Mouse (Mus musculus) frontal cortex, postnatal 25 days (tissue): Measurements from ENCODE around the gene Fis1.
"Not testable (repeated sequence)": the region's sequence is repeated elsewhere in the genome, so short reads cannot be mapped to it uniquely, and the experiment has no call there.

ENCODE experiments used
- DNase-seq, 2 experiments: peaks; one replicate each; pipeline ENCODE4 v3.0.0; 2022; ENCODE audit warnings: low spot score in 2 of 2

Gene Fis1

DNA sequence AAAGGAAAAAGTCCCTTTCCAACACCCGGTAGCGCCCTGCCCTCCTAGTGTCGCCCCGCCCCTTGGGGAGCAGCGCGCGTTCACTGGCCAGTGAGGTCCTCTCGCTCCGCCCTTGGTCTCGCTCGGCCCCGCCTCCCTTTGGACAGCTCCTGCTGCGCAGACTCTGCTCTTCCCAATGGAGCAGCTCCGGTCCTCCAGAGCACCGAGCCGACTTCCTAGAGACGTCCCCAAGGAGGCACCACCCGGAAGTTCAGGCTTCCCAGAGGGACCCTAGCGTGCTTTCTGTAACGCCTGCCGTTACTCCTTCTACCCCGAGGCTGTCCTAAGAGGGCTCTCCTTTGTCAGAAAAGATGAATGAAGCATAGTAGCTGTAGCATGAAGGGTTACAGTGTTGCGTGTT is at the start of gene Fis1:
Gene Fis1 (plus strand): TSS at position 261 of the 400 bp plus-strand sequence.
- peak; percentile 86 to 88 for DNase-seq

DNA sequence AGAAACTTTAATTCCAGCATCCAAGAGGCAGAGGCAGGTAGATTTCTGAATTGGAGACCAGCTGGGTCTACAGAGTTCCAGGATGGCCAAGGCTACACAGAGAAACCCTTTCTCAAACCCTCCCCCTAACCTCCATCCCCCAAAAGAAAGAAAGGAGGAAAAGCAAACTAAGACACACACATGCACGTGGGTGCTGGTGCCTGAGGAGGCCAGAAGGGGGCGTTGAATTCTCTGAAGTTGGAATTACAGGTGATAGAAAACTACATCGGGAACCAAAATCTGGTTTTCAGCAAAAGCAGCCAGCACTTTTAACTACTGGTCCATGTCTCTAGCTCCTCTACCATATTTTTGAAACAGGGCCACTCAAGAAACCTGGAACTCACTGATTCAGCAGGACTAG is 48.5 kb upstream of the Fis1 start:
- no peak for DNase-seq

DNA sequence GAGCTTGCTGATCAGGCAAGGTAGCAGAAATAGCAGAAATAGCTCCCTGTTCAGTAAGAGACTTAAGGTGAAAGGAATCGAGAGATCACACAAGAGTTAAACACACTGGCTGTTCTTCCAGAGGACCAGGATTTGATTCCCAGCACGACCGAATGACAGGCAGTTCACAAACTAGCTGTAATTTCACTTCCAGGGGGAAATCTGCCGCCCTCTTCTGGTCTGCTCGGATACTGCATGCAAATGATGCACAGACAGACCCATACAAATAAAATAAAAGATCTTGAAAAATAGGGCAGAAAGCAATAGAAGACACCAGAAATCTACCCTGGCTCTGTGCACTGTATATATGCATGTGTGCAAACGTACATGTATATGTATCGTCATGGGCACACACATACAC is 47.4 kb upstream of the Fis1 start:
- DNase-seq, result no peak

DNA sequence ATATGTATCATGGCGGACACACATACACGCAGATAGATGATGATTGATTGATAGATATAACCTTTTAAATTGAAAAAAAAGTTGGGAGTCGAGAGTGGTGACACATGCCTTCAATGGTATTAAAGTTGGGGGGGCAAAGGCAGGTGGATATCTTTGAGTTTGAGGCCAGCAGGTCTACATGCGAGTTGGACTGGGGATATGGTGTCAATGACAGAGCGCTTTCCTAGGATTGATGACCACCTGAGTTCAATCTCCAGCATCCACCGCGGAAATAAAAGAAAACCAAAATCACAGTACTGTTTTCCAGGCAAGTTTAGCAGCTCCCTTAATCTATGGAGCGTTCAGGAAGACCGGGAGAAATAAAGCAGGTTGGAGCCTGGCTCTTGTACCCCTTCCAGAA is 45.5 kb upstream of the Fis1 start:
- no peak for DNase-seq

DNA sequence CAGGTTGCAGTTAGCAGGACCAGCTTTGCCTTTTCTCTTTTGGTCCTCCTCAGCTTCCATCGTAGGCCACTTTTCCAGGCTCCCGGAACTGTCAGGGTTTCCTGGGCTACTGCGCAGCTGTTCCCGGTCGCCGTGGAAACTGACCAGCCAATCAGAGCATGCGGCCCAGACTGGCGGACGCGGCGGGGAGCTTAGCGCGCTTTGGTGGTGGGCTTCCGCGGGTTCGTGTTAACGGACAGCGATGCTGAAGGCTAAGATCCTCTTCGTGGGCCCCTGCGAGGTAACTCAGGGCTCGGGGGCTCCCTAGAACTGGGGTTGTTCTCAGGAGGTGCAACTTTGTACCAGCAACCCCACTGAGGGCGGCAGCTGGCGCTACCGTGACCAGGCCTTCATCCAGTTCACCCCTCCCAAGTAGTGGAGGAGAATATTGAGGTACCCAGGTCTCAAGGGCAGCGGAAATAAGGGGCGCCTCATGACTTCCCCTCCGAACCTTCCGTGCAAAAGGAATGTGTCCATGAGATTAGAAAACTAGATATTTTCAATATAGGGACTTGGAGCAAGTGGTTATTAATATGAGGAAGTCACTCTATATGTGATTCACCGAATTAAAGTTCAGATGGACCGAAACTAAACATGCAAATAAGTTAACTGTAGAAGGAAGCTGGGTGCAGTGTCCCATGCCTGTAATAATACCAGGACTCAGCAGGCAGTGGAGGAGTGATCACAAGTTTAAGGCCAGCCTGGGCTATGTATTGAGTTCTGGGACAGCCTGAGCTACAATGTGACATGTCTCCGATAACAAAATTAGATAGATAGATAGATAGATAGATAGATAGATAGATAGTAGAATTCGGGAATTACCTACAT is 44.9 kb upstream of the Fis1 start, which contains the start of gene Ift22:
Gene Ift22 (plus strand): TSS at position 160 of the 867 bp plus-strand sequence.
- DNase-seq, result peak; percentile 90 to 94

DNA sequence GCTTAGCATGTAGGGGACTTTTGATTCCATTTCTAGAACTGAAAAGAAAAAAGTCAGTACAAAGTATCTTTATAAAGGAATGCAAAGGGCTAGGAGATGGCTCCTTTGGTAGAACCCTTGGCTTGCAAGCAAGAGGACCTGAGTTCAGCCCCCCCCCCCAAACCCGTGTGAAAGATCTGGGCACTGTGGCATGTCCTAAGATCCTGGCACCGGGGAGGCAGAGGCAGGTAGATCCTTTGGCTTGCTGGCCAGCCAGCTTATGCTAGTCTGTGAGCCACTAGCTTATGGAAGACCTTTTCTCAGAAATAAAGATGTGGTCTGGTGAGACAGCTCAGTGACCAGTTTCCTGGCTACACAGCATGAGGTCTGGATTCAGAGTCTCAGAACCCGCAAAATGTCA is 38.9 kb upstream of the Fis1 start:
- DNase-seq, result no peak

DNA sequence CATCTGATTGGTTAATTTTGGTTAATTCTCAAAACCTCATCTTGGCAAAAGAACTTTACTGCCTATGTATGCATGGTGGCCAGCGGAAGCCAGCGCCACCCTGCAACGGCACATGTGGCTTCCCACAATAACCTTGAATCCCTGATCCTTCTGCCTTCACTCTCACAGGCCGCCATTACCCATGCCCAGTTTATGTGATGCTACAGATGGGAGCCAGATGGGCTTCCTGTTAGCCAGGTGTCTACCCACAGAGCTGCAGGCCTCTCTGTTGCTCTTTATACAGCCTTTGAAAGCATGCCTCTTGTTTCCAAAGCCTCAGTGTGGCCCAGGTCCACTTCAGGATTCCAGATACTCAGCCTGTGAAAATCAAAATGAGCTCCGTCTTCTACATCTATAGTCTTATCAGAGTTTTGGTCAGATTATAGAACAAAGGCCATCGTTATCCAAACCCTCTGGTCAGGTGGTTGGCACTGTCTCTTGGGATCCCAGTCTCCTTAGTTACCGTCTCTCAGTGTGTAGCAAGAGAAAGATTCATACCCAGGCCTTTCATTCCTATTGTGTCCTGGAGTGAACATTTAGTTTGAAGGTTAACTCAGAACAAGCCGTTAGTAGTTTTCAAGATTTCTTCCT is 35.3 kb upstream of the Fis1 start:
- no peak for DNase-seq

DNA sequence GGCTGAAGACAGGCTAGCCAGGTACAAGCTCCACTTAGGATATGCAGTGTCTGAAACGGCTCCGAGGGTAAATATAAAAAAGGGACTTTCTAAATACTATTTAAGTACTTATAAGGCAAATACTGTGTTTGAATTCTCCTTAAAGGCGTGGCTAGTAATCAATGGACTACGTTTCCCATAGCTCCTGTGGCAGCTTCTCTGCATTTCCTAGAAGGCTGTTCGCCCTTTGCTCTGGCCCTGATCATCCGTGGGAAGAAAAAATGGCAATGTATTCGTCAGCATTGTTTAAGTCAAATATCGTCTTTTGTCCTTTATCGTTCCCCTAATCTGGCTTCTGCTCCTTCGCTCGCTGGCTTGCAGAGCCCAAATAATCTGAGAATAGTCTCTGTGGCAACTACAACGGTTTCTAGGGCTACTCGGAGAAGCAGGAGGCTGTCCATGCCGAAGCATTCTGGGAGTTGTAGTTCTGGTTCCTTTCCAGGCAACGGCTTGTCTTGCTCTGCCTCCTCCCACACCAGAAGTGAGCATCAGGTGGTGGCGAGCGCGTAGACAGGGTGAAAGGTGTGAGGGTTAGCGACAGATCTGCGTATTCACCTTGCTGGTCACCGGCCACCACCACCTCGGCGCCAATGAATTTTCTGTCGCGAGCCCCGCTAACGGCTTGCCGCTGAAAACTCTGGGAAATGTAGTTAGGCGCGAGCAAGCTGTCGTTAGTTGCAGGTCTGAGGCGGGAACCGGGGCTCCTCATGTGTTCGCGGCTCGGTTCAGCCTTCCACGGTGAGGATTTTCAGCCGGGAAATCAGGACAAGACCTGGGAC is 34.2 kb upstream of the Fis1 start:
- peak; percentile 50 to 74 for DNase-seq

DNA sequence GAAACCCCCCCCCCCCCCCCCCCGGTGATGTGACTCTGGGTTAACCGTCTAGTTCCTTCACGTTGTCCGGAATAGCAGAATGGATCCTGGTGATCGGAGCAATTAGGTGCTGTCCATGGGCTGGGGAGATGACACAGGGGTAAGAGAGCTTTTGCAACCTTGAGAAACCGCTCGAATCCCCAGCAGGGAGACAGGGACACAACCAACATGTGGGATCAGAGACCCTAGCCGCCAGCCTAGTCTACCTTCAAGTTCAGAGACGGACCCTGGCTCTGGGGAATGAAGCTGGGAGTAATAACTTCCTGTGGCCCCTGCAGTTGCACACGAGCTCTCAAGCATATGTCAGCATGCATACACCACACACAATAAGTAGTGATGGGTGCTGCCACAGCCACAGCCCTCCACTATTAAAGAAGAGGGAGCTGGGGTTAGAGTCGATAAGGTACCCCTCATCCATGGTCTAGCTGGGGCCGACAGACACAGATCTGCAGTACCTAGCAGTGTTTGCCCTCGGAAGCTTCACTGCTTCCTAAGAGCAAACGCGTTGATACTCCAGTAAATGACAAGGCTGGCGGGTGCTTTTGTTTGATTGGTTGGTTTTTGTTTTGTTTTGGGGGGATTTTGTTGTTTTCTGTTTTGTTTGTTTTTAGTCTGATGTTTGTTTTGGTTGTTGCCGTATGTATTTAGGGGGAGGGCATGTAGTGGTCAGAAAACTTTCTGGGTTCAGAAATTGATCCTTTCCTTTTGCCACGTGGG is 33.4 kb upstream of the Fis1 start:
- DNase-seq, result no peak

DNA sequence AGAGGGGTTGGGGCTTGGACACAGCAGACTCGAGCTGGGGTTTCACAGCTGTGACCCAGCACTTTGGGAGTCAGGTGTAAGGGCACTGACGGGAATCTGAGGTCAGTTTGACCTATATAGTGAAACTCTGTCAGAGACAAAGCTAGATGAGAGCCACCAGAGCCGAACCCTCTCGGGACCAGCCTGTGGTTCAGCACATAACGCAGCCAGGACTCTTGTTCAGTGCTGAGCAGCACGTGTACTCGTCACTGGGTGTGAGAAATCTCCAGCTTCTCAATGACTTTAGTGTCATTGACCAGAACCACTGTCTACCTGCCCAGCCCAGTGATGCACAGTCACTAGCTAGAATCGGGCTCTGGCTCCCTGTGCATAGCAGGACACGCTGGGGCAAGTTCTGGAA is 30.2 kb upstream of the Fis1 start:
- DNase-seq, result no peak

DNA sequence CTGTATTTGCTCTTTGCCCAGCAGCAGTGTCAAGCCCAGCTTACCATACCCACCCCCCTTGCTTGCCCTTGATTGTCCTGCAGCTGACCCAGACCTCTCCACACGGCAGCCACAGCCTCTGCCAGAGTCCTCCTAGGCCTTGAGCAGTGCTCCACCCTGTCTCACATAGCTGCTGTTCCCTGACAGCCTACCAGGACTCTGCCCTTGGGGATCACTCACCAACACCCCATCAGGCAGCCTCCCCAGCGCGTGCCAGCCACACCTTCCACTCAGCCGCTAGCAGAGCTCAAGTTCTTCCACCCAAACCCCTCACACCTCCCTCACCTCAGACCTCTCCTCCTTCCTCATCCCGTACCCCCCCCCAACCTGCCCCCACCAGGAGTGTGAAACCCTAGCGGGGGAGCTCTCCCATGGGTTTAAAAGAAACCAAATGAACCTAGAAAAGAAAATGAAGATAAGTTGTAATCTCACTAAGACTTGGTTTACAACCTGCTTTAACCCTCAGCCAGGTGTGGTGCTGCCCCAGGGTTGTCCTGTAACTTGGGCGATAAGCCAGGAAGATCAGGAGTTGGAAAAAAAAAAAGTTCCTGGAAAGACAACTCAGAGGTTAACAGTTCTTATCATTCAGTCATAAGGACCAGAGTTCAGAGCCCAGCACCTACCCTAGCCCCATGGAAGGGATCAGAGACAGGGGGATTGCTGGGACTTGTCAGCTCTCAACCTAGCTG is 29.2 kb upstream of the Fis1 start:
- DNase-seq, result no peak

DNA sequence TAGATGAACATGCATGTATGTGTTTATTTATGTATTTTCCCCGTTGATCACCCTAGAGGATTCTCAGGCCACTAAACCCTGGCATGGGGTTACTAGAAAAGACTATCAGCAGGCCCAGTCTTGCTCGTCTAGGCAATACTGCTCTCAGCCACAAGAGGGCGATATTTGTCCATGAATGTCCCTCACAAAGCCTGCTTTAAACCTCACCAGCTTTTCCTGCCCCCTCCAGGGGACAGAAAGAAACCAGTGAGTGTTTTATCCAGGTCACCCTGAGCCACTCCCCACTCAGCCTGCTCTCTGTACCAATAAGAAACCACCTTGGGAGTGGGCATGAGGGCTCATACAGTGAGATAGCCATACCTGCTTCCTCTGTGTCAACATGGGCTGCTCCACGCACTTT is 24.0 kb upstream of the Fis1 start:
- DNase-seq, result peak; percentile 80 to 81

DNA sequence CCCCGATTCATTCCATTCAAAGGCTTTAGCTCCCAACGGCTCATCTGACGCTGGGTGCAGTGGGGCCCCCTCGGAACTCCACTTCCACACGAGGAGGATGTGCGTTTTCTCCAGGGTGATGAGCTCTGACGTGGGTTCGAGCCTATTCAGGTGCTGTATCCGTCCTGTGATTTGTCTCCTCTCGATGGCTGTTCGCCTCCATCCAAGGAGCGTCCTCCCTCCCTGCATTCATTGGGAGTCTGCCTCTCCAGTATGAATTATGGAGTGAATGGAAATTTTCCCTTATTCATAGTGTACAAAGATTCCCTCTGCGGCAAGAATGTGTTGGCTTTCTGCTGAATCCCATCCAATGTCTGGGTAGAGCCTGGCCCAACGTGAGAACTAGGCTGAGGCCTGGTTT is 21.2 kb upstream of the Fis1 start:
- no peak for DNase-seq

DNA sequence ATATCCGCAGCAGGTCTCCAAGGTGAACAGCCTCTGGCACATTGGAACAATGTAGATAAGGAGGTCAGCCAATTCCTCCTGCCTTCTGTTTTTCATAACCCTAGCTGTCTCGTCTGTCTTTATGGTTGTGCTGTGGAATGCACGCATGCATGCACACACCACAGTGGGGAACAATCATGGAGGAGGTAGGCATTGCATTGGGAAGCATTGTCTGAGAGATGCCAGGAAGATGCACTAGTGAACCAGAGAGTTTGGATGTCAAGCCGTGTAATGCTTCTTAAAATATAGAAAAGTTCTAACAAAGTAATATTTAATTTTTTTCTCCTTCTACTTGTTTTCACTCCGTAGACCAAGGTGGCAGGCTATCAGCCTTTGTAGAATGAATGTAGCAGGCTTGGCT is 20.1 kb upstream of the Fis1 start:
- no peak for DNase-seq

DNA sequence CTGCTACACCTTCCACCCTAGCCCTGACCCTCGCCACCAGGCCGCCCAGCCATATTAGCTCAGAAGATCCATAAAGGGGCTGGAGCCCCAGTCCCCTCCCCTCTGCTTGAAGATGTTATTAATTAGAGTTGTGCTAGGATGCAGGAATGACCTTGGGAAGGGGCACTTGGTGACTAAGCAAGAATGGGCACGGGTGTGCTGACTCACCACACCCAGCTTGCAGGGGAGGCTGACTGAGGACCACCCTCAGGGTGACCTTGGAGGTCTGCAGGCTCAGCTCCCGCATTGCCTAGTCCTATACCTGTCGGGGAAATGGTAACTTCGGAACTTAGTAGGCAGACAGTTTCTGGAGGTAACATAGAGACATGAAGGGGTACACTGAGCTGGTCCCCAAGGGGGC is 19.1 kb upstream of the Fis1 start:
- no peak for DNase-seq

DNA sequence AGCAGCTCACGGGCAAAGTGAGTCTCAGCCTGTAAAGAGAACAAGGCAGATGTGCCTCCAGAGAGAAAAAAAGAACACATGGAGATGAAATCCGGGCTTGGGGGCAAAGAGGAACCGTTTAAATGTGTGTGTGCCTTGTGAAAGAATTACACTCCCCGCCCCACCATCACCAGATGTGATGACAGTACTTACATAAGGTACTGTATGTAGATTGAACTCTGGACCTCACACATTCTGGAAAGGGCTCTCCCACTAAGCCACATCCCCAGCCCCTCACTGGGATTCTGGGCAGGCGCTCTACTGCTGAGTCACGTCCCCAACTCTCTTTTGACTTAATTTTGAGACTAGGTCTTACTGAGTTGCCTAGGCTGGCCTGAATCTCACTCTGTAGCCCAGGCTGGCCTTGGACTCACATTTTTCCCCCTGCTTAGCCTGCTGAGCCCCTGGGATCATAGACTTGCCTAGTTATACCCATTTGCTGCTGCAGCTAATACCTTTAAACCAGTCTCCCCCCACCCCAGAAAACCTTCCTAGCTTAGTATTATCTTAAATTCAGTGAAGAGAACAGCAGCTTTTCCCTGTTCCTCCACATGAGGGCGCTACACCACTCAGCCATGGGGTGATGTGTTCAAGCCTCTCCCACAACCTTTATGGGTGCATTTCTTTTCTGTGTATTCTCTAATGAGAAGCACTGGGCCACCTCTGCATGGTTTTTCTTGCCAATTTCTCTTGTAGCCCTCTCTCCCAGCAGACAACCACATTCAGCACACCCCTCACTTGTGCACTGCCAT is 17.0 kb upstream of the Fis1 start:
- no peak for DNase-seq

DNA sequence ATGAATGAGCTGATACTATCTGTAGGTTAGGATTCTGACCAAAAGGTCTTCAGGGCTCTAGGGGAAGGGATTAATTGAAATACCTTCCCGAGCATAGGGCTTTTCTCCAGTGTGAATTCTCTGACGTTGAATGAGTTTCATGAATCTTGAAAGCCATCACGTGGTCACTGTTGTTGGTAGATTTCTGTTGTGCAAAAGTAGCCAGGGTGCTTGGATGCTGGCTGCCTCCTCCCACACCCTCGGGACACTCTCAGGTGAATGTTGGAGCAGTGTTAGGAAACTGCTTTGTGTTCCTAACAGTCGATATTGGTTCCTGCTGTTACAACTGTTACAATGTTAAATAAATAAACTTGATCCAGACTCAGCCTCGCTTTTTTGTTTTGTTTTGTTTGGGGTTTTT is 16.3 kb upstream of the Fis1 start:
- no peak for DNase-seq

DNA sequence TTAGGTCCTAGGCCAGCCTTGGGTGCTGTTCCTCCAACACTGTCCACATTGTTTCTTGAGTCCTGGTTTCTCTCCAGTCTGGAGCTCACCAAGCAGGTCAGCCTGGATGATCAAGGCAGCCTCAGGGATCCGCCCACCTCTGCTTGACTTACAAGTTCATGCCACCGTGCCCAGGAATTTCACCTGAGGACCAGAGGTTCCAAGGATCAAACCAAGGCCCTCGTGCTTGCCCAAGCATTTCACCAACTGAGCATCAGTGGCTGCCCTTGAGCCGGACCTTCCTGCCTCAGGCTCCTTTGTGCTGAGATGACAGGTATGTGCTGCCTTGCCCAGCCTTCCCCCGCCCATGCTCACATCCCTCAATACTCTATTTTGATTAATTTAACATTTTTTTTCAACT is 15.5 kb upstream of the Fis1 start:
- DNase-seq, result no peak

DNA sequence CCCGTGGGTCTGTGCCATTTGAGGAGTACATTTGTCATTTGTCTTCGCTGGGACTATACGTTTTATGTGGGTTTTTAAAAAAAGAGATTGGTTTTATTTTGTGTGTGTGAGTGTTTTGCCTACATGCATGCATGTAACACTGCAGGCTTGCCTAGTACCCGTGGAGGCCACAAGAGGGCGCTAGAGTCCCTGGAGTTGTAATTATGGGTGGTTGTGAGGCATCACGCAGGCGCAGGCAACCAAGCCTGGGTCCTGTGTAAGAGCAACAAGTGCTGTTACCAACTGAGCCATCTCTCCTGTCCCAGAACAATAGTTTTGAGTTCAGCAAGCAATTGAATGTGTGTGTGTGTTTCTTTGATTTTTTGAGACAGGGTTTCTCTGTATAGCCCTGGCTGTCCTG is 13.8 kb upstream of the Fis1 start:
- no peak for DNase-seq

DNA sequence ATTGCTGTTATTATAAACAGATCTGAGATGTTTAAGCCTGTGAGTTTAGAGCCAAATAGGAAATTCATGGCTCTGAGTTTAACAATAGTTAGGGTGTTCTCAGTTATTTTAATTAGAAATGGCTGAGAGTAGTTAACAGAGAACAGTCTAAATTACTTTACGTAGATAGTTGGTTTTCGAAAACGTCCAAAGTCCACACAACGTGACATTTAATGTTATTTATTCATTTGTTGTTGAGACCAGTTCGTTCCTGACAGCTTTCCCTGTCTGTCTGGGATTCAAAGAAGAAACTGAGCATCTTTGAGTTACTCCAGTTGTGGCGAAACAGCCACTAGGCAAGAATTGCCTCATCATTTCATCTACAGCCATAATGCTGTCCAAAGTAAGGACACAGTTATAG is 13.0 kb upstream of the Fis1 start:
- DNase-seq, result not testable (repeated sequence)
